Mouse (Mus musculus): ENCODE measurements around the gene Sgsm2.

Sgsm2 gene

DNA sequence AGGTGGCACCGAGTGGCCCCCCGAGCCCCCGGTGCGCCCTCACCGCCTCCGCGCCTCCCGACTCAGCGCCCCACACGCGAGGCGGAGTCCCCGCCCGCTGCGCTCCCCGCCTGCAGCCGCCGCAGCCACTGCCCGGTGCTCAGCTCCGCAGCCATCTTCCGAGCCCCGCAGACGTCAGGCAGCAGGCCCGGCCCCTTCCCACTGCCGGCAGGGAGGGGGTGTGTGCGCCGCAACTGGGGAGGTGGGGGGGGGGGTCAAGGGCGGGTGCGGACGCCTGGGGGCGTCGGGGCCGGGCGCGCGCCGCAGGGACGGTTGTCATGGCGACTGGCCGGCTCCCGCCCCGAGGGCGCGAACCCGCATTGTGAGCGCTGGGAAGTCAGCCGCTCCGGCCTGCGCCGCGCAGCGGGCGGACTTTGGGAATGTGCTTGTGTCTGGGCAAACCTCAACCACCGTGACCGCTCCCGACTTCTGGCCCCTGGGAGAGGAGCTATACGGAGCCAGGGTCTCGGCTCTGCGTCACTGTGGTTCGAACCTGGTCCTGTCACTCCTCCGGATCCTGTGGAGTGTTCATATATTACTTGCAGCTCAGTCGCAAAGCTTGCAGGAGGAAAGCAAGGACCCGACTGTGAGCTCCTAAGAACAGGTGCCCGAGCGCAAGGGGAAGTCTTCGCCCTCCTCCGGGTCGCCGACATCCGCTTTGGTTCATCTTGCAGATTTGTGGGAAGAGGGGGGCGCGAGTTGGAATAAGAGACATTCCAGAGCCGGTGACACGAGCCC, at the start of gene Sgsm2:
Sgsm2 (minus strand) TSS at position 160 of the 777 bp plus-strand sequence.
- DNase-seq, result peak; percentile 87

DNA sequence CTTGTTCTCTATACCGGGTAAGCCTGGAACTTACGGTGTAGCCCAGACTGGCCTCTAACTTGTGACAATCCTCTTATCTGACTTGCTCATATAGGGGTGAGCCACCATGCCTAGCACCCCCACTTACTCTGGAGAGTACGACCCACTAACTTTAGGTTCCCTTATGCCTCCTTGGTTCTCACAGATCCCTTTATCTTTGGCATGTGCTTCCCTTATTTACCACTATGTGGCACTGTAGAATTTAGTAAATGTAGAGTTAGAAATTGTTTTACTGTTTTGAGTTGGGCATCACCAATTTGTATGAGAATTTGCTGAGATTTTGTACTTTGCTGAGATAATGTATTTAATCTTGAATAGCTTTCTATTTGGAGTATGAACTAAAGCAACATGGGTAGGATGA, 49.5 kb upstream of the Sgsm2 start:
- peak; percentile 50 for DNase-seq

DNA sequence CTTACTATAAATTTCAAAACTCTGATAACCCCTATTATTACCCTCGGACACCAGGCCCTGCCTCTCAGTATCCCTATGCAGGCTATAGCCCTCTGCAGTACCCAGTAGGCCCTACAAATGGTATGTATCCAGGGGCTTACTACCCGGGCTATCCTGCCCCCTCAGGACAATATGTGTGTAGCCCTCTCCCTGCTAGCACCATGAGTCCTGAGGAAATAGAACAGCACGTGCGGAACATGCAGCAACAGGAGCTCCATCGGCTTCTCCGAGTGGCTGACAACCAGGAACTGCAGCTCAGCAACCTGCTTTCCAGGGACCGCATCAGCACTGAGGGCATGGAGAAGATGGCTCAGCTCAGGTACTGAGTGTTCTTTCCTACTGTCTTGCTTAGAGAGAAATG, 33.5 kb upstream of the Sgsm2 start:
- DNase-seq, result no peak

DNA sequence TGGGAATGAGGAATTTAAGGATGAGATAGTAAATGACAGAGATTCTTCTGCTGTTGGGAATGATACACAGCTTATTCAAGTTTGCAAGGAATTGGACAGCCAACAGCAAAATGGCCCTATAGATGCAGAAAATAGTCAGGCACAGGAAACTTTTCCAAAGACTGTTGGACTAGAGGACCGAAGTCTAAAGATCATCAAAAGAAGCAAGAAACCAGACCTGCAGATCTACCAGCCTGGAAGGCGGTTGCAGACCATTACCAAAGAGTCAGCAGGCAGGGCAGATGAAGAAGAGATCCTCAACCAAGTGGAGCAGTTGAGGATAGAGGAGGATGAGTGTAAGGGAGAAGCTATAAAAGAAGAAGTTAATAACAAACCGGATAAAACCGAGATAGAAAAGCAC, 32.3 kb upstream of the Sgsm2 start:
- DNase-seq, result no peak

- no peak for DNase-seq
These were observed 30.4 kb upstream of the Sgsm2 start for GRCm38 (mm10) chr11:74927236-74927725.

DNA sequence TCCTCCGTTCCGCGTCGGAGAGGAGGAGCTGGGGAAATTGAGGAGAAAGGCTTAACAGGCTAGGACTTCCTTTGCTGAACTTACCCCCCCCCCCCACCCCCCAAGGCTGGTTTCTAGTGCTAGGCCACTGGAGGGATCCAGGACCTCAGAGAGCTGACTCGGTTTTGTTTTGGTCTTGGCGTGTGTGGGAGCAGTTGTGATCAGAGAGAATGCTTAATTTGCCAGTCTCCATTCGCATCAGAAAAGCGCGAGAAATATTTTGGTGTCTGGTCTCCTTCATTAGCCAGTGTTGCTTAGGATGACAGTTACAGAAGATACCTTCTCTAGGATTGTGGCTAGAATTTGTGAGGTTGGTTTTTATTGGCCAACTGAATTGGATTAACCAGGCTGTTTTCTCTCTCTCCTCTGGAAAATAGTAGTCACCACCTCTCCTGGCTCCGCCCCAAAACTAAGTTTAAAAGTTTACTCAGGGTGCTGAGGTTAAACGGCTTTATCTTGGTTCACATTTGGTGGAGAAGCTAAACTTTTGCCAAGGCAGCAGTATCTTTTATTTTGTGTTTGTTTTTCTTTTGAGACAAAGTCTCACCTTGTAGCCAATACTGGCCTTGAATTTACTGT, 29.6 kb upstream of the Sgsm2 start:
- DNase-seq, result peak; percentile 79

DNA sequence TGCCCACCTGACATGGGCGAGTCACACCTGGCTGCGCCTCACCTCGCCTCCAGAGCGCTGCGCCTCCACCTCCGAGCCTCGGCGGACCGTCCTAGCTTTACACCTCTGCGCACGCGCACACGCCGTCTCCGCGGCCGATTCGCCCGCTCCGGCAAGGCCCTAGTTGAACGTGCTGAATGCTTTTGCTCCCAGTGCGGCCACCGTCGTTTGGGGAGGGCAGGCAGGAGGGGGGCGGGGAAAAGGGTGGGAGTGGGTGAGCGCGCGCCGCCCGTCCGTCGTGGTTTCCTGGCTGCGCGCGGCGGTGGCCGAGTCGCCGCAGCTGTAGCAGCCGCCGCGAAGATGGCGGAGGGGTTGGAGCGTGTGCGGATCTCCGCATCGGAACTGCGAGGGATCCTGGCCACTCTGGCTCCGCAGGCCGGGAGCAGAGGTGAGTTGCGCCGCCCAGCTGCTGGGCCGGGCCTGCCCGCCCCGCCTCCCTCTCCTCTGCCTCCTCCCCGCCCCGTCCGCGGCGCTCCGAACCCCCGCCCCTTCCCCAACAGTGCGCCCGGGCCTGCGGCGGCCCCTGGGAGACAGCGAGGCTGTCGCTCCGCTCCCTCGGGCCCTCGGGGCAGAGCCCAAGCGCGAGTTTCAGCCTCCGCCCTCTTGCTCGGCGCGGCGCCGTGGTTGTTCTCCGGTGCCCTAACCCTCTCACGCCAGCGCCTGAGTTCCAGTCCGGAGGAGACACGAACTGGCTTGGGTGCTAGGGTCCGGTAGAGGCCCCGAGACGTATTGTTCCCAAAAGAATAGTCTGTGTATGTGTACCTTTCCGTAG, 28.9 kb upstream of the Sgsm2 start, which contains the start of the genes Smg6 and Srr:
Smg6 (plus strand) TSS at position 247 of the 811 bp plus-strand sequence.
Srr (minus strand) TSS at position 372 of the 811 bp plus-strand sequence.
- DNase-seq, result peak; percentile 96

- peak; percentile 71 for DNase-seq
These were observed 27.3 kb upstream of the Sgsm2 start for GRCm38 (mm10) chr11:74924149-74924548.

- no peak for DNase-seq
These were observed 22.4 kb upstream of the Sgsm2 start for GRCm38 (mm10) chr11:74919249-74919648.

GRCm38 (mm10) chr11:74912492-74912891, 15.6 kb upstream of the Sgsm2 start:
- DNase-seq, result no peak

DNA sequence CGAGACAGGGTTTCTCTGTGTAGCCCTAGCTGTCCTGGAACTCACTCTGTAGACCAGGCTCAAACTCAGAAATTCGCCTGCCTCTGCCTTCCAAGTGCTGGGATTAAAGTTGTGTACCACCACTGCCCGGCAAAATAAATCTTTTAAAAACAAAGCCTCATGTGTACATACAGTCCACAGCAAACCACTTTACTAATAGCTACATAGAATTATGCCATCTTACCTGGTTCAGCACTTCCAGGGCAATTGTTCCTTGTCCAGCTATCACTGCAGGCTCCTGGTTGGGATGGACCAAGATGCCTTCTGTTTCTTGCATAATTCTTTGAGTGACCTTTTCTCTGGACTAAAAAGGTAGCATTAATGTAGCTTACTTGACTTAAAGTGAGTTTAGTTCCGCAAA, 13.1 kb upstream of the Sgsm2 start:
- DNase-seq, result no peak

DNA sequence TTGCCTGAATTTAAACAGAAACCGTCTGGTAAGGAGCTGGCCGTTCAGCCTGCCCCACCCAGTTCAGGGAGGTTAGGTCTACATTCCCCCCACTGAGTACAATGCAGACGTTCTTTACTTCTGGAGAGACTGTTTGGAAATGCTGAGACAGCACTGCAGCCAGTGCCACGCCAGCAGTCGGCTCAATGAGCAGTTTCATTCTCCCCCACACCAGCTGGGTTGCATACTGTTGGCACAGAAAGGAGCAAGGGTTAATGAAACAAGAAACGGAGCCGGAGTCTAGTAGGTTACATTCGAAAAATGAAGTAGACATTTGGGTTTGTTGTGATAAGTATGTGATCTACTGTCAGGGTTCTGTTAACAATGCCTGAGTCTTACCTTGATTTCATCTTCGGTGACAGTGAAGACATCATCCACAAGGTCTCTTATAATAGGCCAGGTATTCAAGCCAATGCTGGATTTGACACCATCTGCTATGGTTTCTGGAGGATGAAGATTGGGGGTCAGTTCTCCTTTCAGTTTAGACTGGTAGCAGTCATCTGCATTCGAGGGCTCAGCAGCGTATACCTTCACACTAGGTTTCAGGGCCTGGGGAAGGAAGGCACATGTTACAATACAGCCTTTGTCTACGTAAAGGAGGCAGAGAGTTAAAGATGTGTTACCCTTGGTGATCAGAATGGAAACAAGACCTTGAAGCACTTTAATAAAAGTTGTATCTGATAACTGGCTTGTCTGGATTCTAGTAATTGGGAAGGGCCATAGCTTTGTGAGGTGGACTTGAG, 11.9 kb upstream of the Sgsm2 start:
- DNase-seq, result peak; percentile 38

GRCm38 (mm10) chr11:74907850-74908249, 11.0 kb upstream of the Sgsm2 start:
- no peak for DNase-seq

GRCm38 (mm10) chr11:74902416-74902815, 5.6 kb upstream of the Sgsm2 start:
- no peak for DNase-seq

- DNase-seq, result no peak
These were observed 4.7 kb upstream of the Sgsm2 start for GRCm38 (mm10) chr11:74901555-74901954.

DNA sequence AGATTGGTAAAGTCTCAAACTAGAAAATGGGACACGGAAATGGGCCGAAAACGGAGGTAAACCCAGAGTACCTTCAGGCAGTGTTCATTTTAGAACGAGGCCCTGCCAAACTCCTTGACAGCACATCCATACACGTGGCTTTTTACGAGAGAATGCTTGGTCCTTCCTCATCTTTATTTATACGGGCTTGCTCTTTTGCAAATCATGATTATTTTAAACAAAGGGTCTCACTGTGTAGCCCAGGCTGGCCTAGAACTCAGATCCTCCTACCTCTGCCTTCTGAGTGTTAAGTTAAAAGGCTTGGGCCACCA, 1.6 kb upstream of the Sgsm2 start:
- no peak for DNase-seq

DNA sequence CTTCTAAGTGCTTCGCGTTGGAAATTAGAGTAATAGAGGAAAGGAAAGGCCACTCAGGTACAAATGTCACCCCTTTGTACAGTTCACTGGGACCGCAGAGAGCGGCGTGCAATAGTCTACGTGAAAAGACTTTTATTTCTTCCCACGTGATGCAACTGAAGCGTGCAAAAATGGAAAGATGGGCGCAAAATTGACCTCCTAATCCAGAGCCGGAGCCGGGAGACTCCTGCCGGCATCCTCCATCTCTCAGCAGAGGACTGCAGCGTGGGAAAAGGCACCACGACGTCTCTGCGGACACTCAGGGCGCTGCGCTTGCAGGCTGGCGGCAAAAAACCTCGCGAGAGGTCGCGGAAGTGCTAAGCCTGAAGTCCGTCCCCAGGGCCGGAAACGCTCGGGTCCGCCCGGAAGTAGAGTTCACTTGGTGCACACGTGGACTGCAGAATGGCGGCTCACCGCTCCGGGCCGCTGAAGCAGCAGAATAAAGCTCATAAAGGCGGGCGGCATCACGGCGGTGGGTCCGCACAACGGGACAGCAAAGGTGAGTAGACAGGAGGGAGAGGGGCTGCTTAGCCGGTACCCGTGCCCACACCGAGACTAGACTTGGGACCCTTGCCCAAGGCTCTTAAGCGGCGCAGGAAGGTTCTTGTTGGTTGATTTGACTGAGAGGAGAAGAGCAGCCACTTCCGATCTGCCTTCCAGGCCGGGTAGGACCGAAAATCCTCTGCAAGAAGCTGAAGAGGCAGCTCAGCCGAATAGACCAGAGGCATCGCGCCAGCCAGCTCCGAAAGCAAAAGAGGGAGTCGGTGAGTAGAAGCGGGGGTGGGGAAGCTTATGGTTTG, 1.0 kb upstream of the Sgsm2 start, which contains the start of gene Tsr1:
Tsr1 (plus strand) TSS at position 394 of the 839 bp plus-strand sequence.
- DNase-seq, result peak; percentile 95

GRCm38 (mm10) chr11:74895980-74896900, 620 bp downstream of the Sgsm2 start:
- DNase-seq, result peak; percentile 80

- no peak for DNase-seq
These were observed 2.2 kb downstream of the Sgsm2 start for GRCm38 (mm10) chr11:74894619-74895018.

DNA sequence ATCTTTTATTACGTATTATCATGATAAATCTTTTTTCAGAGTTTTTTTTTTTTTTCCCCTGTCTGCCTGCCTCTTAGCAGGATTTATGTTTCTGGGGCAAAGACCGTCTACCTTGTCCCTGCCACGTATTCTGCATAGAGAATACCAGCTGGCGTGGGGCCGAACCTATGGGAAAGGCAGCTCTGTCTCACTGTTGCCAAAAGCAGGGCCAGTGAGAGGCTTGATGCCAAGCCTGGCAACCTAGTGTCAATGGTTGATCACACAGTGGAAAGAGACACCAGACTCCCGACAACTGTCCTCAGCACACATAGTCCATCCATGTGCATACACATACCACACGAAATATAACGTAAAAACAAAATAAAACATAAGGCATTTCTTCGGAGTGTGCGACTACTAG, 13.8 kb downstream of the Sgsm2 start:
- no peak for DNase-seq
